Mouse (Mus musculus) liver, embryonic 16.5 days (tissue): ENCODE measurements around the gene Tmprss9. TPM values are rescaled to one million over a fixed set of nuclear protein-coding genes. Genes with fewer than 3 reads are reported as not detected.
"Not testable (repeated sequence)": the region's sequence is repeated elsewhere in the genome, so short reads cannot be mapped to it uniquely, and the experiment has no call there.

Source experiments
- ATAC-seq: fragments of 200-750 bp; cut with Nextera tagmentation; 2 replicates; pipeline ENCODE4 v1.8.0; 2017; ENCODE audit warnings: low read depth, mild to moderate bottlenecking, moderate number of reproducible peaks, moderate library complexity
- H3K27ac ChIP-seq: fragments of 300-500 bp; sonication (generic); 2 replicates; pipeline ENCODE4 v1.5.1; 2014; ENCODE audit warnings: mild to moderate bottlenecking, low read length
- H3K27me3 ChIP-seq: fragments of 300-500 bp; sonication (generic); 2 replicates; pipeline ENCODE4 v1.6.1; 2014; ENCODE audit warnings: low read depth, low read length, mixed read lengths; ENCODE audit not compliant: control insufficient read depth, insufficient read depth
- H3K36me3 ChIP-seq: fragments of 300-500 bp; sonication (generic); 2 replicates; pipeline ENCODE4 v1.6.1; 2014; ENCODE audit warnings: mild to moderate bottlenecking; ENCODE audit not compliant: control insufficient read depth, insufficient read depth
- H3K4me1 ChIP-seq: fragments of 300-500 bp; sonication (generic); 2 replicates; pipeline ENCODE4 v1.6.1; 2014; ENCODE audit warnings: low read depth, low read length, mixed read lengths; ENCODE audit not compliant: control insufficient read depth
- H3K4me2 ChIP-seq: fragments of 300-500 bp; sonication (generic); 2 replicates; pipeline ENCODE4 v1.6.1; 2014; ENCODE audit warnings: low read depth, low read length, mixed read lengths
- H3K4me3 ChIP-seq: fragments of 300-500 bp; sonication (generic); 2 replicates; pipeline ENCODE4 v1.5.1; 2014; ENCODE audit warnings: low read depth, mild to moderate bottlenecking, low read length
- H3K9ac ChIP-seq: fragments of 300-500 bp; sonication (generic); 2 replicates; pipeline ENCODE4 v1.6.1; 2014; ENCODE audit warnings: low read depth, low read length
- H3K9me3 ChIP-seq: fragments of 300-500 bp; sonication (generic); replicated peaks from 2 replicates; pipeline ENCODE4 v1.6.1; 2016; ENCODE audit warnings: low read length; ENCODE audit not compliant: control insufficient read depth
- WGBS: fragments of 180-500 bp; shearing (Covaris S2); extraction: QIAGEN DNeasy Blood & Tissue Kit; methylation state at CpG from one replicate; pipeline ENCODE4 v1.1.7; 2014; ENCODE audit not compliant: insufficient replicate concordance; 5-methylcytosine and 5-hydroxymethylcytosine counted together
- polyA plus RNA-seq: library from polyadenylated mRNA; unstranded; fragments of >200 nt; fragmentation: Nextera tagmentation; extraction: Ambion mirVana; gene quantifications from 2 replicates; pipeline ENCODE4 v1.2.1, GENCODE M21; 2015

Tmprss9 gene
- polyA plus RNA-seq, 1 experiment from 2014 or later: 0.04 TPM

- H3K9ac ChIP-seq: peak overlapping the region; percentile 79
- peak overlapping the region; percentile 92 for H3K27ac ChIP-seq
- H3K27me3 ChIP-seq: no peaks in the 10 kb centered on the region; the same call in 1 of the 2 replicates
- peak overlapping the region; percentile 86 for H3K4me2 ChIP-seq
- no peaks in the 10 kb centered on the region for H3K9me3 ChIP-seq
- peaks cover 62% of the 10 kb centered on the region for H3K4me1 ChIP-seq
- H3K4me3 ChIP-seq: peak overlapping the region; percentile 75
- WGBS: 76% methylated on average over 10 of the region's 10 CpGs
- H3K36me3 ChIP-seq: peaks cover 19% of the 10 kb centered on the region
- ATAC-seq: no peak
Measured at GRCm38 (mm10) chr10:80827870-80828420, 43.7 kb upstream of the Tmprss9 start.

- Histone ChIP-seq H3K4me1 (peaks cover 58% of the 10 kb centered on the region), H3K4me2 (0 out of 2 replicates have a peak overlapping the region, but pooled peaks have one; percentile 86), H3K36me3 (peaks cover 19% of the 10 kb centered on the region), H3K4me3 (peak overlapping the region; percentile 75)
- H3K27me3 ChIP-seq, H3K9me3 ChIP-seq, H3K27ac ChIP-seq, H3K9ac ChIP-seq, ATAC-seq: not testable (repeated sequence)
- WGBS: 85% methylated on average over 7 of the region's 9 CpGs
Measured at GRCm38 (mm10) chr10:80828587-80828986, 43.1 kb upstream of the Tmprss9 start.

- peaks cover 14% of the 10 kb centered on the region for H3K27me3 ChIP-seq
- H3K27ac ChIP-seq: peak overlapping the region; percentile 61
- no peak overlapping the region for H3K4me3 ChIP-seq
- ATAC-seq: no peak
- peaks cover 49% of the 10 kb centered on the region for H3K4me1 ChIP-seq
- H3K4me2 ChIP-seq: no peak overlapping the region
- no peaks in the 10 kb centered on the region for H3K9me3 ChIP-seq
- H3K36me3 ChIP-seq: peaks cover 19% of the 10 kb centered on the region
- WGBS: 48% methylated on average over 1 of the region's 1 CpGs
- no peak overlapping the region for H3K9ac ChIP-seq
Measured at GRCm38 (mm10) chr10:80829359-80830278, 42.0 kb upstream of the Tmprss9 start.

- H3K9me3 ChIP-seq: no peaks in the 10 kb centered on the region
- peaks cover 38% of the 10 kb centered on the region for H3K4me1 ChIP-seq
- WGBS: 3% methylated on average over 9 of the region's 9 CpGs
- peaks cover 29% of the 10 kb centered on the region for H3K27me3 ChIP-seq
- H3K9ac ChIP-seq: peak overlapping the region; percentile 3; the same call in 1 of the 2 replicates
- peak; percentile 7; the same call in 1 of the 2 replicates for ATAC-seq
- H3K27ac ChIP-seq: peak overlapping the region; percentile 61
- H3K4me2 ChIP-seq: peak overlapping the region; percentile 10; the same call in 1 of the 2 replicates
- H3K36me3 ChIP-seq: peaks cover 19% of the 10 kb centered on the region
- H3K4me3 ChIP-seq: no peak overlapping the region
Measured at GRCm38 (mm10) chr10:80831136-80831535, 40.5 kb upstream of the Tmprss9 start.

GRCm38 (mm10) chr10:80832818-80833217 is 38.8 kb upstream of the Tmprss9 start:
- ATAC-seq: no peak
- peaks cover 45% of the 10 kb centered on the region for H3K27me3 ChIP-seq

GRCm38 (mm10) chr10:80835617-80836016 is 36.0 kb upstream of the Tmprss9 start:
- peaks cover 16% of the 10 kb centered on the region for H3K4me1 ChIP-seq
- no peaks in the 10 kb centered on the region for H3K9me3 ChIP-seq
- H3K9ac ChIP-seq: no peak overlapping the region
- H3K4me2 ChIP-seq: no peak overlapping the region
- H3K27me3 ChIP-seq: peaks cover 50% of the 10 kb centered on the region
- WGBS: 61% methylated on average over 30 of the region's 30 CpGs
- H3K27ac ChIP-seq: no peak overlapping the region
- ATAC-seq: no peak
- H3K36me3 ChIP-seq: no peaks in the 10 kb centered on the region; the same call in 1 of the 2 replicates
- no peak overlapping the region for H3K4me3 ChIP-seq

More at GRCm38 (mm10) chr10:80832818-80833217, 38.8 kb upstream of the Tmprss9 start:
- Histone ChIP-seq H3K4me1 (peaks cover 38% of the 10 kb centered on the region), H3K4me3 (no peak overlapping the region), H3K9me3 (no peaks in the 10 kb centered on the region), H3K27ac (no peak overlapping the region), H3K4me2 (no peak overlapping the region), H3K9ac (no peak overlapping the region), H3K36me3 (peaks cover 19% of the 10 kb centered on the region)
- 60% methylated on average over 7 of the region's 7 CpGs for WGBS

- H3K9me3 ChIP-seq: no peaks in the 10 kb centered on the region
- H3K4me2 ChIP-seq: no peak overlapping the region
- no peak for ATAC-seq
- no peaks in the 10 kb centered on the region for H3K36me3 ChIP-seq
- 41% methylated on average over 7 of the region's 7 CpGs for WGBS
- H3K4me1 ChIP-seq: peaks cover 4% of the 10 kb centered on the region; the same call in 1 of the 2 replicates
- H3K4me3 ChIP-seq: no peak overlapping the region
- H3K27ac ChIP-seq: no peak overlapping the region
- H3K27me3 ChIP-seq: peaks cover 60% of the 10 kb centered on the region
- no peak overlapping the region for H3K9ac ChIP-seq
Measured at GRCm38 (mm10) chr10:80836949-80837379, 34.7 kb upstream of the Tmprss9 start.

GRCm38 (mm10) chr10:80837827-80838226 is 33.8 kb upstream of the Tmprss9 start:
- Histone ChIP-seq H3K27me3 (peaks cover 69% of the 10 kb centered on the region), H3K9me3 (no peaks in the 10 kb centered on the region), H3K4me1 (peaks cover 4% of the 10 kb centered on the region; the same call in 1 of the 2 replicates), H3K27ac (no peak overlapping the region), H3K4me3 (no peak overlapping the region), H3K36me3 (no peaks in the 10 kb centered on the region), H3K4me2 (no peak overlapping the region), H3K9ac (no peak overlapping the region)
- 25% methylated on average over 2 of the region's 2 CpGs for WGBS
- ATAC-seq: no peak
